Mouse (Mus musculus) kidney, embryonic 15.5 days (tissue): Measurements from ENCODE around the gene Ldlrad3. TPM values are rescaled to one million over a fixed set of nuclear protein-coding genes. Genes with fewer than 3 reads are reported as not detected.

ENCODE experiments used
- ATAC-seq: fragments of 200-750 bp; cut with Nextera tagmentation; replicated peaks from 2 replicates; pipeline ENCODE4 v1.8.0; 2017; ENCODE audit warnings: moderate TSS enrichment; ENCODE audit not compliant: low FRiP score
- H3K27ac ChIP-seq: fragments of 300-500 bp; sonication (generic); 2 replicates; pipeline ENCODE4 v1.5.1; 2015; ENCODE audit warnings: mild to moderate bottlenecking, inconsistent platforms
- H3K27me3 ChIP-seq: fragments of 300-500 bp; sonication (generic); 2 replicates; pipeline ENCODE4 v1.6.1; 2015; ENCODE audit warnings: inconsistent platforms
- H3K36me3 ChIP-seq: fragments of 300-500 bp; sonication (generic); 2 replicates; pipeline ENCODE4 v1.6.1; 2015; ENCODE audit warnings: inconsistent platforms
- H3K4me1 ChIP-seq: fragments of 300-500 bp; sonication (generic); 2 replicates; pipeline ENCODE4 v1.6.1; 2015; ENCODE audit warnings: inconsistent platforms
- H3K4me2 ChIP-seq: fragments of 300-500 bp; sonication (generic); 2 replicates; pipeline ENCODE4 v1.6.1; 2015; ENCODE audit warnings: moderate library complexity, mild to moderate bottlenecking, inconsistent platforms
- H3K4me3 ChIP-seq: fragments of 300-500 bp; sonication (generic); replicated peaks from 2 replicates; pipeline ENCODE4 v1.5.1; 2015; ENCODE audit warnings: mild to moderate bottlenecking, inconsistent platforms
- H3K9ac ChIP-seq: fragments of 300-500 bp; sonication (generic); 2 replicates; pipeline ENCODE4 v1.6.1; 2015; ENCODE audit warnings: mild to moderate bottlenecking, inconsistent platforms
- H3K9me3 ChIP-seq: fragments of 300-500 bp; sonication (generic); replicated peaks from 2 replicates; pipeline ENCODE4 v1.6.1; 2016; ENCODE audit warnings: inconsistent platforms
- WGBS: fragments of 180-500 bp; shearing (Covaris S2); methylation state at CpG from one replicate; pipeline ENCODE4 v1.1.7; 2015; ENCODE audit warnings: mixed read lengths; 5-methylcytosine and 5-hydroxymethylcytosine counted together
- polyA plus RNA-seq: library from polyadenylated mRNA; unstranded; fragments of >200 nt; fragmentation: Nextera tagmentation; extraction: Ambion mirVana; gene quantifications from 2 replicates; pipeline ENCODE4 v1.2.1, GENCODE M21; 2015

The Ldlrad3 gene
- polyA plus RNA-seq, 1 experiment from 2014 or later = 40.4 TPM

- Histone ChIP-seq H3K9ac (no peak overlapping the region), H3K36me3 (no peaks in the 10 kb centered on the region)
- 88% methylated on average over 15 of the region's 15 CpGs for WGBS
Measured at GRCm38 (mm10) chr2:101909326-101910080, 276.7 kb downstream of the Ldlrad3 start.

GRCm38 (mm10) chr2:101908773-101909172, 277.4 kb downstream of the Ldlrad3 start:
- Histone ChIP-seq H3K4me3 (no peak overlapping the region), H3K9ac (no peak overlapping the region), H3K36me3 (no peaks in the 10 kb centered on the region), H3K27me3 (no peaks in the 10 kb centered on the region), H3K4me1 (peaks cover 10% of the 10 kb centered on the region), H3K27ac (no peak overlapping the region; the same call in 1 of the 2 replicates), H3K9me3 (no peaks in the 10 kb centered on the region), H3K4me2 (no peak overlapping the region)
- 72% methylated on average over 13 of the region's 13 CpGs for WGBS
- no peak for ATAC-seq

More at GRCm38 (mm10) chr2:101909326-101910080, 276.7 kb downstream of the Ldlrad3 start:
- Histone ChIP-seq H3K27me3 (no peaks in the 10 kb centered on the region), H3K9me3 (no peaks in the 10 kb centered on the region), H3K27ac (no peak overlapping the region), H3K4me2 (no peak overlapping the region), H3K4me1 (peaks cover 10% of the 10 kb centered on the region), H3K4me3 (no peak overlapping the region)
- ATAC-seq = no peak

- ATAC-seq = no peak
- WGBS = 63% methylated on average over 10 of the region's 10 CpGs
- no peaks in the 10 kb centered on the region for H3K36me3 ChIP-seq
- no peak overlapping the region for H3K4me2 ChIP-seq
- no peak overlapping the region for H3K9ac ChIP-seq
- H3K9me3 ChIP-seq = no peaks in the 10 kb centered on the region
- H3K27me3 ChIP-seq = no peaks in the 10 kb centered on the region
- H3K4me3 ChIP-seq = no peak overlapping the region
- peaks cover 10% of the 10 kb centered on the region for H3K4me1 ChIP-seq
- no peak overlapping the region for H3K27ac ChIP-seq
Measured at GRCm38 (mm10) chr2:101907386-101908022, 278.7 kb downstream of the Ldlrad3 start.

- Histone ChIP-seq H3K4me1 (peaks cover 10% of the 10 kb centered on the region), H3K4me3 (no peak overlapping the region), H3K27ac (no peak overlapping the region), H3K27me3 (no peaks in the 10 kb centered on the region), H3K9me3 (no peaks in the 10 kb centered on the region), H3K4me2 (peak overlapping the region; percentile 57; the same call in 1 of the 2 replicates), H3K36me3 (0 out of 2 replicates have a peak, but pooled peaks cover 3% of the 10 kb centered on the region), H3K9ac (no peak overlapping the region)
- ATAC-seq = peak; percentile 59; the same call in 1 of the 2 replicates
- WGBS = 50% methylated on average over 5 of the region's 5 CpGs
Measured at GRCm38 (mm10) chr2:101906379-101906690, 279.9 kb downstream of the Ldlrad3 start.

GRCm38 (mm10) chr2:101905534-101906378, 280.4 kb downstream of the Ldlrad3 start:
- 26% methylated on average over 21 of the region's 21 CpGs for WGBS
- H3K4me2 ChIP-seq = peak overlapping the region; percentile 57
- H3K27me3 ChIP-seq = no peaks in the 10 kb centered on the region
- peak overlapping the region; percentile 25; the same call in 1 of the 2 replicates for H3K4me3 ChIP-seq
- peaks cover 9% of the 10 kb centered on the region; the same call in 1 of the 2 replicates for H3K36me3 ChIP-seq
- H3K9ac ChIP-seq = no peak overlapping the region
- peaks cover 10% of the 10 kb centered on the region for H3K4me1 ChIP-seq
- peak; percentile 67 for ATAC-seq
- no peaks in the 10 kb centered on the region for H3K9me3 ChIP-seq
- no peak overlapping the region for H3K27ac ChIP-seq

- Histone ChIP-seq H3K36me3 (peaks cover 21% of the 10 kb centered on the region), H3K4me1 (peaks cover 10% of the 10 kb centered on the region), H3K9me3 (no peaks in the 10 kb centered on the region), H3K4me2 (no peak overlapping the region), H3K27me3 (no peaks in the 10 kb centered on the region), H3K4me3 (no peak overlapping the region), H3K9ac (no peak overlapping the region), H3K27ac (no peak overlapping the region)
- 84% methylated on average over 4 of the region's 4 CpGs for whole genome bisulfite sequencing
- ATAC-seq = no peak
Measured at GRCm38 (mm10) chr2:101902196-101902595, 284.0 kb downstream of the Ldlrad3 start.

Other genes with a start within 250 kb of the Ldlrad3 start
- 27.3 and 29.0 TPM in 2 replicates for gene Trim44, start 221.4 kb upstream of the Ldlrad3 start, polyA plus RNA-seq